Mouse (Mus musculus): Measurements from ENCODE around the gene Hnf1b. TPM values are rescaled to one million over a fixed set of nuclear protein-coding genes. Genes with fewer than 3 reads are reported as not detected.
A peak's percentile ranks its signal among the peaks of the same experiment; 100 is the strongest.

The Hnf1b gene
- total and polyA plus RNA-seq, 3 experiments = 0.11 to 3.0 (median 0.42) TPM

DNA sequence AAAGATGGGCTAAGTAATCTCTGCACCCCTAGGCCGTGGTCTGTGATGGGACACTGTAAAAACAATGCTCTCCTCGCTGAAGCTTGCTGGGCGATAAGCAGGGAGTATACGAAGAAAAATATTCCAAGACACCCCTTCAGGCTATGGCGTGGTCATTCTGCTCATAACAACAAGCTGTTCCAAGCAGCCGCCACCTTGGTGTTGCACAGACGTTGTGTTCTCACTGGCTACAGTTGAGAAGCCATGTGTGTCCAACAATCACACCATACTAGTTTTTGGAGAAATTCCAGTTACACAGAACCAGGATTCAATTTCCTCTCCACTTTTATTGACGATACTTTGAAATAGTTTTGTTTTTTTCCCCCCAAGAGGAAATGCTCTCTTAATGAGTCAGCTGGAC lies 88.7 kb downstream of the Hnf1b start:
- DNase-seq (ENCODE audit: extremely low read depth) = no peak

DNA sequence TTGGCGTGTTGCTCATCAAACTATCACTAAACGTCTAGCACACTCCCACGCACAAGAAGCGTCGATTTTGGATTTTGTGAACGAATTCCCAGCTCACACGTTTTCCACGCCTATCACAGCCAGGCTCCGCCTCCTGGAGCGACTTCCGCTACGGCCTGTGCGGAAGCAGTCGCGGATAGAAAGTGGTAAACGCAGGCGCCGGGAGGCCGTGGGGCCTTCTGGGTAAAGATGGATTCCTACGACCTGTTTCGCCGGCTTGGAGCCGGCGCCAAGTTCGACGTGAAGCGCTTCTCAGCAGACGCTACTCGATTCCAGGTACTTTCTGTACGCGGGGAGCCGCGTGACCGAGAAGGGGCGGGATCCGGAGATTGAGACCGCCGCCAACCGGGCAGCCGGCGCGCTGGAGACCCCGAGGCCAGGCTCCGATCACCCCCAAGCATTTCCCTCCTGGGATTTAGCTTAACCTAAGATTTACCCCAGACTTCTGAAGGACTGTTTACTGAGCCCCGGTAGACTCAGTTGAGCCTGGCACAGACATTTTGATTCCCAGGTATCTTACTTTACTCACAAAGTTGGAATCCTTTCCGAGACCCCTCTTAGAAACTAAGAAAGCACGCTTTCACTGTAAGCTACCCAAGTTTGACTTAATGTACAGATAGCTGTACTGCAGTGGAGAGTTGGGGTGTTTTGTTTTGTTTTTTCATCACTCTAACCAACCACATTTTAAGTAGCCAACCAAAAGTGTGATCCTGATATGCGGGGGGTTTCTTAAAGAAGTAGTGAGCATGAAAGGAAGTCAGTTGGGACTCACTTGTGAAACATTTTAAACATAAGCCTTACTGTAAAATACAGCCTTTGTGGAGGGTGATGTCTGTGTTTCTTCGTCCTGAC lies 92.3 kb downstream of the Hnf1b start, which contains the start of gene Ddx52:
Gene Ddx52, plus strand, starts transcription at position 113 of the 891 bp plus-strand sequence.
- H3K4me3 ChIP-seq (replicated peaks in 1 of 3; ENCODE audit: low read depth in 2 of 3, low read length in 2 of 3, poor library complexity in 1 of 3) = peak within 1 kb of the TSS; percentile 65 to 95 (median 79)
- H3K79me2 ChIP-seq (replicated peaks; ENCODE audit: control insufficient read depth, extremely low read depth, insufficient read depth, poor library complexity, severe bottlenecking) = peaks cover 16% of the 10 kb centered on the region
- H3K27me3 ChIP-seq (replicated peaks) = peaks cover 3% of the 10 kb centered on the region
- in situ Hi-C loops (cut with MboI; ENCODE audit: low pct_ligation_motif_present, low pct_unique_long_range_greater_than_20kb, low sequenced_read_pairs) (loop anchor here (25.0 kb wide), 1 partner anchor 380 kb away; no protein-coding TSS in a partner anchor), dilution Hi-C loops (cut with MboI; ENCODE audit: extremely low pct_ligation_motif_present, extremely low pct_unique_long_range_greater_than_20kb, low sequenced_read_pairs) (no loop called here)
- no peak within 1 kb of the TSS for H3K27ac ChIP-seq (ENCODE audit: insufficient read depth, low read depth)
- peaks cover 30 to 40% of the 10 kb centered on the region in 2 experiments for H3K36me3 ChIP-seq (replicated peaks in 1 of 2; ENCODE audit: control insufficient read depth in 1 of 2, insufficient read depth in 1 of 2, low read length in 1 of 2)
- peak within 1 kb of the TSS; percentile 99 for H3K4me2 ChIP-seq (ENCODE audit: insufficient read depth, low read depth, poor library complexity, severe bottlenecking)
- H3K4me1 ChIP-seq (ENCODE audit: control insufficient read depth in 1 of 2, insufficient read depth in 2 of 2) = peaks cover 0 to 19% of the 10 kb centered on the region in 2 experiments; a peak in 2 of 4 replicates
- H3K9me3 ChIP-seq (replicated peaks; ENCODE audit: low read length) = no peaks in the 10 kb centered on the region
- peak; percentile 96 for DNase-seq (ENCODE audit: extremely low read depth)
- peak within 1 kb of the TSS; percentile 84 for H3K9ac ChIP-seq (ENCODE audit: insufficient read depth, low read depth)
- TF ChIP-seq HCFC1 (IDR thresholded peaks at IDR 0.05; ENCODE audit: low read depth, low read length) = peak; percentile 95
- no peak; the same call in 1 of the 2 replicates for TF ChIP-seq SMC3 (IDR thresholded peaks at IDR 0.05; ENCODE audit: low read depth, low read length)
- peak; percentile 82 for TF ChIP-seq MEF2A (IDR thresholded peaks at IDR 0.05; ENCODE audit: borderline replicate concordance, low read depth, low read length)
- peak; percentile 99 for TF ChIP-seq ELF1 (IDR thresholded peaks at IDR 0.05; ENCODE audit: low read depth, low read length)
- peak; percentile 89 for TF ChIP-seq TBP (conservative IDR thresholded peaks at IDR 0.05; ENCODE audit: low read depth, low read length)
- peak; percentile 47; the same call in 1 of the 2 replicates for TF ChIP-seq POLR2AphosphoS2 (IDR thresholded peaks at IDR 0.05; ENCODE audit: low read depth, low read length)
- peak; percentile 94 for TF ChIP-seq TCF12 (IDR thresholded peaks at IDR 0.05; ENCODE audit: low read depth, low read length)
- no peak for TF ChIP-seq MAFK (IDR thresholded peaks at IDR 0.05; ENCODE audit: insufficient replicate concordance, low read length)
- no peak for TF ChIP-seq ZNF384 (IDR thresholded peaks at IDR 0.05; ENCODE audit: low read depth, low read length)
- TF ChIP-seq JUN (IDR thresholded peaks at IDR 0.05; ENCODE audit: insufficient read depth, low read depth, low read length) = no peak
- peak; percentile 93 for TF ChIP-seq ZMIZ1 (IDR thresholded peaks at IDR 0.05; ENCODE audit: low read depth, low read length)
- TF ChIP-seq MAZ (IDR thresholded peaks at IDR 0.05; ENCODE audit: low read depth, low read length) = no peak
- peak; percentile 67 for TF ChIP-seq BHLHE40 (IDR thresholded peaks at IDR 0.05; ENCODE audit: low read depth, low read length)
- peak; percentile 97 for TF ChIP-seq POLR2A (IDR thresholded peaks at IDR 0.05; ENCODE audit: low read depth, low read length)
- TF ChIP-seq NRF1 (IDR thresholded peaks at IDR 0.05; ENCODE audit: low read depth, low read length) = peak; percentile 83
- peak; percentile 92; the same call in 1 of the 2 replicates for TF ChIP-seq KAT2A (IDR thresholded peaks at IDR 0.05; ENCODE audit: insufficient replicate concordance, low read length)
- no peak for TF ChIP-seq RAD21 (IDR thresholded peaks at IDR 0.05; ENCODE audit: low read depth, low read length)
- peak; percentile 87 for TF ChIP-seq MYC (IDR thresholded peaks at IDR 0.05; ENCODE audit: low read depth, low read length)
- peak; percentile 95 for TF ChIP-seq NELFE (IDR thresholded peaks at IDR 0.05; ENCODE audit: low read depth, low read length)
- TF ChIP-seq E2F4 (IDR thresholded peaks at IDR 0.05; ENCODE audit: insufficient replicate concordance, low read depth, low read length) = no peak
- peak; percentile 79 for TF ChIP-seq IRF4 (IDR thresholded peaks at IDR 0.05; ENCODE audit: low read depth, low read length)
- TF ChIP-seq JUND (conservative IDR thresholded peaks at IDR 0.05; ENCODE audit: low read depth, low read length) = no peak
- TF ChIP-seq UBTF (IDR thresholded peaks at IDR 0.05; ENCODE audit: low read depth, low read length) = no peak
- TF ChIP-seq EP300 (IDR thresholded peaks at IDR 0.05; ENCODE audit: low read length) = no peak; the same call in 1 of the 2 replicates
- peak; percentile 80 for TF ChIP-seq MXI1 (IDR thresholded peaks at IDR 0.05; ENCODE audit: low read depth, low read length)
- no peak for TF ChIP-seq ZC3H11A (IDR thresholded peaks at IDR 0.05; ENCODE audit: low read depth, low read length)
- peak; percentile 39; the same call in 1 of the 2 replicates for TF ChIP-seq ETS1 (conservative IDR thresholded peaks at IDR 0.05; ENCODE audit: low read depth, low read length)

More for the DNA sequence above, 88.7 kb downstream of the Hnf1b start:
- H3K36me3 ChIP-seq (replicated peaks in 1 of 2; ENCODE audit: control insufficient read depth in 1 of 2, insufficient read depth in 1 of 2, low read length in 1 of 2) = peaks cover 3 to 4% of the 10 kb centered on the region in 2 experiments
- no peak for TF ChIP-seq POLR2AphosphoS2 (IDR thresholded peaks at IDR 0.05; ENCODE audit: low read depth, low read length)
- no peak for TF ChIP-seq ETS1 (conservative IDR thresholded peaks at IDR 0.05; ENCODE audit: low read depth, low read length)
- no peak for TF ChIP-seq MXI1 (IDR thresholded peaks at IDR 0.05; ENCODE audit: low read depth, low read length)
- TF ChIP-seq RAD21 (IDR thresholded peaks at IDR 0.05; ENCODE audit: low read depth, low read length) = no peak
- no peak for TF ChIP-seq TBP (conservative IDR thresholded peaks at IDR 0.05; ENCODE audit: low read depth, low read length)
- no peak for TF ChIP-seq POLR2A (IDR thresholded peaks at IDR 0.05; ENCODE audit: low read depth, low read length)
- TF ChIP-seq ZKSCAN1 (IDR thresholded peaks at IDR 0.05; ENCODE audit: borderline replicate concordance, low read depth, low read length) = no peak
- H3K9ac ChIP-seq (ENCODE audit: insufficient read depth, low read depth) = no peak overlapping the region
- no peak overlapping the region for H3K27ac ChIP-seq (ENCODE audit: insufficient read depth, low read depth)
- peaks cover 15% of the 10 kb centered on the region for H3K79me2 ChIP-seq (replicated peaks; ENCODE audit: control insufficient read depth, extremely low read depth, insufficient read depth, poor library complexity, severe bottlenecking)
- H3K27me3 ChIP-seq (replicated peaks) = peaks cover 6% of the 10 kb centered on the region
- dilution Hi-C loops (cut with MboI; ENCODE audit: extremely low pct_ligation_motif_present, extremely low pct_unique_long_range_greater_than_20kb, low sequenced_read_pairs) (no loop called here), in situ Hi-C loops (cut with MboI; ENCODE audit: low pct_ligation_motif_present, low pct_unique_long_range_greater_than_20kb, low sequenced_read_pairs) (loop anchor here (5.0 to 25.0 kb wide), 2 partner anchors 151 to 376 kb away; no protein-coding TSS in a partner anchor)
- no peaks in the 10 kb centered on the region for H3K9me3 ChIP-seq (replicated peaks; ENCODE audit: low read length)
- no peak overlapping the region for H3K4me3 ChIP-seq (replicated peaks in 1 of 3; ENCODE audit: low read depth in 2 of 3, low read length in 2 of 3, poor library complexity in 1 of 3)
- no peak overlapping the region for H3K4me2 ChIP-seq (ENCODE audit: insufficient read depth, low read depth, poor library complexity, severe bottlenecking)
- peaks cover 0 to 25% of the 10 kb centered on the region in 2 experiments; a peak in 2 of 4 replicates for H3K4me1 ChIP-seq (ENCODE audit: control insufficient read depth in 1 of 2, insufficient read depth in 2 of 2)
